Mouse (Mus musculus) C2C12 (cell line): ENCODE measurements at regions not wholly inside any gene's neighbourhood (a gene's known extent, or its start where the extent isn't known, plus 50 kb on each side); places are given as distances from the start of the nearest gene placed in this dataset.

ENCODE experiments used
- CEBPB ChIP-seq: IDR thresholded peaks from one replicate; pipeline ENCODE4 v1.6.1; 2011; ENCODE audit warnings: low read depth, mild to moderate bottlenecking, control low read depth, moderate library complexity
- CTCF ChIP-seq: IDR thresholded peaks from one replicate; pipeline ENCODE4 v1.5.1; 2011; ENCODE audit not compliant: control insufficient read depth, insufficient read depth, insufficient read length
- FOSL1 ChIP-seq: IDR thresholded peaks from one replicate; pipeline ENCODE4 v1.8.0; 2011; ENCODE audit warnings: mild to moderate bottlenecking, low read length; ENCODE audit not compliant: poor library complexity, insufficient read depth, severe bottlenecking
- MAX ChIP-seq: IDR thresholded peaks from one replicate; pipeline ENCODE4 v1.6.1; 2011; ENCODE audit warnings: mild to moderate bottlenecking, control low read depth
- MYOD1 ChIP-seq: IDR thresholded peaks from one replicate; pipeline ENCODE4 v1.6.1; 2011; ENCODE audit warnings: low read depth; ENCODE audit not compliant: control insufficient read depth, insufficient read length
- MYOG ChIP-seq: IDR thresholded peaks from one replicate; pipeline ENCODE4 v1.6.1; 2011; ENCODE audit not compliant: control insufficient read depth, insufficient read length; ENCODE audit errors: extremely low read depth
- USF1 ChIP-seq: IDR thresholded peaks from one replicate; pipeline ENCODE4 v1.6.1; 2011; ENCODE audit warnings: low read depth, mild to moderate bottlenecking, control low read depth, moderate library complexity

- TF ChIP-seq MAX, result no peak
- TF ChIP-seq CTCF, result no peak
- TF ChIP-seq MYOD1, result no peak
- TF ChIP-seq FOSL1, result no peak
- no peak for TF ChIP-seq CEBPB
- TF ChIP-seq USF1, result no peak
- no peak for TF ChIP-seq MYOG
Observed at GRCm38 (mm10) chr16:93531937-93532336, 71.9 kb downstream of the Setd4 start.
